Mouse (Mus musculus): ENCODE measurements around the gene Il27. TPM values are rescaled to one million over a fixed set of nuclear protein-coding genes. Genes with fewer than 3 reads are reported as not detected.

The Il27 gene
- polyA plus RNA-seq, 1 experiment from 2014 or later, result not detected

- WGBS, result 71% methylated on average over 16 of the region's 16 CpGs
Measured at GRCm38 (mm10) chr7:126624774-126625173, 30.0 kb upstream of the Il27 start.

GRCm38 (mm10) chr7:126623381-126623780 lies 28.6 kb upstream of the Il27 start:
- no peak for DNase-seq (ENCODE audit: low spot score)
- no peaks in the 10 kb centered on the region for H3K27me3 ChIP-seq (ENCODE audit: low read depth, poor library complexity, severe bottlenecking)
- H3K4me1 ChIP-seq, result peaks cover 6% of the 10 kb centered on the region
- no peak overlapping the region for H3K27ac ChIP-seq
- WGBS, result 83% methylated on average over 1 of the region's 1 CpGs
- no peaks in the 10 kb centered on the region for H3K9me3 ChIP-seq (replicated peaks)
- no peak overlapping the region for H3K4me3 ChIP-seq
- no peaks in the 10 kb centered on the region for H3K36me3 ChIP-seq

More at GRCm38 (mm10) chr7:126624774-126625173, 30.0 kb upstream of the Il27 start:
- no peaks in the 10 kb centered on the region for H3K27me3 ChIP-seq (ENCODE audit: low read depth, poor library complexity, severe bottlenecking)
- H3K36me3 ChIP-seq, result no peaks in the 10 kb centered on the region
- no peak for DNase-seq (ENCODE audit: low spot score)
- no peak overlapping the region for H3K27ac ChIP-seq
- peaks cover 8% of the 10 kb centered on the region for H3K4me1 ChIP-seq
- H3K9me3 ChIP-seq (replicated peaks), result no peaks in the 10 kb centered on the region
- no peak overlapping the region for H3K4me3 ChIP-seq

DNA sequence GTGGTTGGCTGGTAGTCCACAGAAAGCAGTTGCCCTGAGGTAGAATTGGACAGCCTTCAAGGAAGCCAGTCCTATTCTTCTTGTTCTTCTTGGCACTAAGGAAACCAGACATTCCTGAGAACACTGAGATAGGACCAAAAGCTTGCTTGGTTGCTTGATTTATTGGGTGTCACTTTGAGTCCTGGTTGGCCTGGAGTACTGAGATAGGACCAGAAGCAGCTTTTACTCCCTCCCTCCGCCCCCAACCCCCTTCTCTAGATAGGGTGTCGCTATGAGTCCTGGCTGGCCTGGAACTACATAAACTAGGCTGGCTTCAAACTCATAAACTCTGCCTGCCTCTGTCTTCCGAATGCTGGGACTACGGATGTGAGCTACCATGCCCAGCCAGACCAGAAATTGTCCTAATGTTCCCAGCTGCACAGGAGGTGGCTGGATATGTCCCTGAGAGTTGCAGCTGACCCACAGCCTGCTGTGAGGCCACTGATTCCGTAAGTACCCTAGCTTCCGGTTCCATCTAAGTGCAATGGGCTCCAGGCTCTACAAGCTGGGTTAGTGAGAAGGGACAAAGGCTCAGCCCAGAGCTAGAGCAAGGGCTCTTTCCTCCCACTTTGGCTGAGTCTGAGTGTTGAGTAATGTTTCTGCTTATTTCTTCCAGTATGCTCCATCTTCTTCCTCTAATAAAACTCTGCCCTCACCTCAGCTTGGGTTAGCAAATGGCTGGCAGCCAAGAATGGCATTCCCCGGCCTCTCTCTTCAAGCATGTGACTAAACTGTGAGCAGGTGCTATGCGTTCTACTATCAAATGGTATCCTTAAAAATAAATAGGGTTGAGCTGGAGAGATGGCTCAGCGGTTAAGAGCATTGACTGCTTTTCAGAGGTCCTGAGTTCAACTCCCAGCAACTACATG lies 27.0 kb upstream of the Il27 start:
- Histone ChIP-seq H3K4me3 (no peak overlapping the region), H3K36me3 (no peaks in the 10 kb centered on the region), H3K27me3 (ENCODE audit: low read depth, poor library complexity, severe bottlenecking) (no peaks in the 10 kb centered on the region), H3K4me1 (0 out of 2 replicates have a peak, but pooled peaks cover 2% of the 10 kb centered on the region), H3K9me3 (replicated peaks) (no peaks in the 10 kb centered on the region), H3K27ac (no peak overlapping the region; the same call in 1 of the 2 replicates)
- WGBS, result 83% methylated on average over 9 of the region's 9 CpGs
- DNase-seq (ENCODE audit: low spot score), result no peak

- 0 out of 2 replicates have a peak, but pooled peaks cover under 1% of the 10 kb centered on the region for H3K4me1 ChIP-seq
- WGBS, result 86% methylated on average over 10 of the region's 10 CpGs
- no peaks in the 10 kb centered on the region for H3K36me3 ChIP-seq
- no peak for DNase-seq (ENCODE audit: low spot score)
- H3K9me3 ChIP-seq (replicated peaks), result no peaks in the 10 kb centered on the region
- H3K27ac ChIP-seq, result no peak overlapping the region
- H3K4me3 ChIP-seq, result no peak overlapping the region
- no peaks in the 10 kb centered on the region for H3K27me3 ChIP-seq (ENCODE audit: low read depth, poor library complexity, severe bottlenecking)
Measured at GRCm38 (mm10) chr7:126619559-126620275, 25.0 kb upstream of the Il27 start.

GRCm38 (mm10) chr7:126616707-126617106 lies 22.0 kb upstream of the Il27 start:
- no peak overlapping the region for H3K4me3 ChIP-seq
- H3K36me3 ChIP-seq, result no peaks in the 10 kb centered on the region
- no peaks in the 10 kb centered on the region for H3K27me3 ChIP-seq (ENCODE audit: low read depth, poor library complexity, severe bottlenecking)
- no peaks in the 10 kb centered on the region for H3K9me3 ChIP-seq (replicated peaks)
- H3K4me1 ChIP-seq, result no peaks in the 10 kb centered on the region
- WGBS, result 81% methylated on average over 3 of the region's 3 CpGs
- no peak for DNase-seq (ENCODE audit: low spot score)
- no peak overlapping the region for H3K27ac ChIP-seq

- no peak for DNase-seq (ENCODE audit: low spot score)
- H3K27me3 ChIP-seq (ENCODE audit: low read depth, poor library complexity, severe bottlenecking), result no peaks in the 10 kb centered on the region
- H3K4me3 ChIP-seq, result no peak overlapping the region
- H3K27ac ChIP-seq, result no peak overlapping the region
- 79% methylated on average over 3 of the region's 3 CpGs for WGBS
- no peaks in the 10 kb centered on the region for H3K36me3 ChIP-seq
- no peaks in the 10 kb centered on the region for H3K4me1 ChIP-seq
- no peaks in the 10 kb centered on the region for H3K9me3 ChIP-seq (replicated peaks)
Measured at GRCm38 (mm10) chr7:126612736-126613135, 18.0 kb upstream of the Il27 start.

GRCm38 (mm10) chr7:126607796-126608195 lies 13.1 kb upstream of the Il27 start:
- Histone ChIP-seq H3K4me1 (no peaks in the 10 kb centered on the region), H3K27ac (no peak overlapping the region), H3K9me3 (replicated peaks) (no peaks in the 10 kb centered on the region), H3K4me3 (no peak overlapping the region), H3K27me3 (ENCODE audit: low read depth, poor library complexity, severe bottlenecking) (no peaks in the 10 kb centered on the region), H3K36me3 (no peaks in the 10 kb centered on the region)
- no peak for DNase-seq (ENCODE audit: low spot score)
- WGBS, result 90% methylated on average over 5 of the region's 5 CpGs

- Histone ChIP-seq H3K36me3 (no peaks in the 10 kb centered on the region), H3K4me3 (no peak overlapping the region), H3K9me3 (replicated peaks) (no peaks in the 10 kb centered on the region), H3K27ac (no peak overlapping the region), H3K27me3 (ENCODE audit: low read depth, poor library complexity, severe bottlenecking) (no peaks in the 10 kb centered on the region), H3K4me1 (no peaks in the 10 kb centered on the region)
- 83% methylated on average over 3 of the region's 3 CpGs for WGBS
- no peak for DNase-seq (ENCODE audit: low spot score)
Measured at GRCm38 (mm10) chr7:126607064-126607463, 12.3 kb upstream of the Il27 start.

- DNase-seq (ENCODE audit: low spot score), result no peak
Measured at GRCm38 (mm10) chr7:126606611-126607010, 11.9 kb upstream of the Il27 start.

GRCm38 (mm10) chr7:126602650-126603049 lies 7.9 kb upstream of the Il27 start:
- Histone ChIP-seq H3K4me1 (peaks cover 8% of the 10 kb centered on the region), H3K4me3 (no peak overlapping the region), H3K9me3 (replicated peaks) (no peaks in the 10 kb centered on the region), H3K27ac (no peak overlapping the region), H3K36me3 (no peaks in the 10 kb centered on the region), H3K27me3 (ENCODE audit: low read depth, poor library complexity, severe bottlenecking) (no peaks in the 10 kb centered on the region)
- DNase-seq (ENCODE audit: low spot score), result no peak
- 85% methylated on average over 3 of the region's 3 CpGs for WGBS

More at GRCm38 (mm10) chr7:126606611-126607010, 11.9 kb upstream of the Il27 start:
- H3K9me3 ChIP-seq (replicated peaks), result no peaks in the 10 kb centered on the region
- H3K27me3 ChIP-seq (ENCODE audit: low read depth, poor library complexity, severe bottlenecking), result no peaks in the 10 kb centered on the region
- no peaks in the 10 kb centered on the region for H3K4me1 ChIP-seq
- H3K4me3 ChIP-seq, result no peak overlapping the region
- WGBS, result 80% methylated on average over 5 of the region's 5 CpGs
- H3K36me3 ChIP-seq, result no peaks in the 10 kb centered on the region
- H3K27ac ChIP-seq, result no peak overlapping the region

- H3K4me3 ChIP-seq, result no peak overlapping the region
- no peak for DNase-seq (ENCODE audit: low spot score)
- H3K27ac ChIP-seq, result no peak overlapping the region
- no peaks in the 10 kb centered on the region for H3K36me3 ChIP-seq
- H3K4me1 ChIP-seq, result peaks cover 8% of the 10 kb centered on the region
- H3K27me3 ChIP-seq (ENCODE audit: low read depth, poor library complexity, severe bottlenecking), result no peaks in the 10 kb centered on the region
- H3K9me3 ChIP-seq (replicated peaks), result no peaks in the 10 kb centered on the region
- 49% methylated on average over 5 of the region's 5 CpGs for WGBS
Measured at GRCm38 (mm10) chr7:126601896-126602295, 7.2 kb upstream of the Il27 start.

DNA sequence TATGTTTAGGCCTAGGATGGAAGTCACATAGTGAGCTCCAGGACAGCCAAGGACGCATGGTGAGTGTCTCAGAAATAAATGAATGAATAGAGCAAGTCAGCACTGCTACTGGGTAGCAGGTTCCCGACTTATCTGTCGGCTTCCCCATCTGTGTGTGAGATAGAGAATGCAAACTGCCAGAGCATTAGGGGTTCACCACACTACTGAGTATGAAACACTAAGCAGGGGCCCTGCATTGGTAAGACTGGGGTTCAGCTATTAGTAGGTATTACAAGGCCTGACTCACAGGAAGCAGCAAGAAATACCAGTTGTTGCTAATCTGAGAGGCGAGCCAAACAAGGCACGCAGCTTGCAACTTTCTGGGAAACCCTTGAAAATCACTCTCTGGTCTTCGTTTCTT lies 4.2 kb upstream of the Il27 start:
- Histone ChIP-seq H3K27me3 (ENCODE audit: low read depth, poor library complexity, severe bottlenecking) (no peaks in the 10 kb centered on the region; the same call in 1 of the 2 replicates), H3K9me3 (replicated peaks) (no peaks in the 10 kb centered on the region)
- DNase-seq (ENCODE audit: low spot score), result no peak

DNA sequence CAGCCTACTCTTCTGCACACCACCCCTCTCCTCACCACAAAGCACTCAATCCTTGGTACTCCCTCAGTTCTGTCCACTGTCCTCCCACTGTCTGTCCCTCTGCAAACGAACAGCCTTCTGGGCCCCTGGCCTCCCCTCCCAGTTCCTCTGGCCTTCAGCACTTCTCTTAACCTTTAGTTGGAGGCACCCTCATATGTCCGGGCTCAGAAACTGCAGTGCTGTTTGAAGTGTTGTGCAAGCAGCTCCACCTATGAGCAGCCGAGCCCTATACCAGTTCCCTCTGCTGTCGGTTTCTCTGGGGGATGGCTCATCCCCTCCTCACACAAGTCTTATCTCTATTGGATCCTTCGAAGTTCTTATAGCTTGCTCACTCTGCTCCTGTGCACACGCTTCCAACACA lies 1.7 kb upstream of the Il27 start:
- no peak for DNase-seq (ENCODE audit: low spot score)
- Histone ChIP-seq H3K27me3 (ENCODE audit: low read depth, poor library complexity, severe bottlenecking) (peaks cover 4% of the 10 kb centered on the region; the same call in 1 of the 2 replicates), H3K9me3 (replicated peaks) (no peaks in the 10 kb centered on the region), H3K27ac (no peak overlapping the region), H3K4me3 (no peak overlapping the region), H3K4me1 (peaks cover 8% of the 10 kb centered on the region), H3K36me3 (no peaks in the 10 kb centered on the region)
- 71% methylated on average over 6 of the region's 6 CpGs for WGBS

More for the DNA sequence above, 4.2 kb upstream of the Il27 start:
- H3K27ac ChIP-seq, result no peak overlapping the region
- H3K36me3 ChIP-seq, result no peaks in the 10 kb centered on the region
- WGBS, result 89% methylated on average over 6 of the region's 6 CpGs
- no peak overlapping the region for H3K4me3 ChIP-seq
- peaks cover 8% of the 10 kb centered on the region for H3K4me1 ChIP-seq

Data from limb, embryonic 10.5 days (tissue).